Mouse (Mus musculus): ENCODE measurements around the gene Ttll2. TPM values are rescaled to one million over a fixed set of nuclear protein-coding genes. Genes with fewer than 3 reads are reported as not detected.
"Not testable (repeated sequence)": the region's sequence is repeated elsewhere in the genome, so short reads cannot be mapped to it uniquely, and the experiment has no call there.

Gene Ttll2
- polyA plus RNA-seq (2016; fragmentation: Nextera tagmentation; extraction: Ambion mirVana): not detected in 2 replicates

- not testable (repeated sequence) for H3K4me3 ChIP-seq; ATAC-seq; H3K4me2 ChIP-seq; H3K9ac ChIP-seq; H3K27ac ChIP-seq; H3K4me1 ChIP-seq; H3K27me3 ChIP-seq (replicated peaks); H3K36me3 ChIP-seq; H3K9me3 ChIP-seq (replicated peaks)
- 47% methylated on average over 1 of the region's 1 CpGs for WGBS (ENCODE audit: insufficient replicate concordance)
These were observed at the start of gene Ttll2 for GRCm38 (mm10) chr17:7352596-7352995. Ttll2 (minus strand) TSS chr17:7352696.

GRCm38 (mm10) chr17:7399770-7400169, 47.3 kb upstream of the Ttll2 start:
- H3K36me3 ChIP-seq; H3K4me1 ChIP-seq; H3K9ac ChIP-seq; H3K4me3 ChIP-seq; H3K27me3 ChIP-seq (replicated peaks); H3K9me3 ChIP-seq (replicated peaks); H3K4me2 ChIP-seq; H3K27ac ChIP-seq; ATAC-seq: not testable (repeated sequence)
- WGBS (ENCODE audit: insufficient replicate concordance): 77% methylated on average over 6 of the region's 6 CpGs

GRCm38 (mm10) chr17:7398198-7398847, 45.8 kb upstream of the Ttll2 start:
- not testable (repeated sequence) for ATAC-seq; H3K9ac ChIP-seq; H3K9me3 ChIP-seq (replicated peaks); H3K4me3 ChIP-seq; H3K27ac ChIP-seq; H3K27me3 ChIP-seq (replicated peaks); H3K4me2 ChIP-seq; H3K36me3 ChIP-seq; H3K4me1 ChIP-seq
- WGBS (ENCODE audit: insufficient replicate concordance): 48% methylated on average over 6 of the region's 6 CpGs

- H3K4me2 ChIP-seq; H3K36me3 ChIP-seq; ATAC-seq; H3K4me3 ChIP-seq; H3K9ac ChIP-seq; H3K4me1 ChIP-seq; H3K27me3 ChIP-seq (replicated peaks); H3K9me3 ChIP-seq (replicated peaks); H3K27ac ChIP-seq: not testable (repeated sequence)
- 85% methylated on average over 13 of the region's 13 CpGs for WGBS (ENCODE audit: insufficient replicate concordance)
These were observed 44.6 kb upstream of the Ttll2 start for GRCm38 (mm10) chr17:7397079-7397478.

GRCm38 (mm10) chr17:7396288-7396687, 43.8 kb upstream of the Ttll2 start:
- not testable (repeated sequence) for H3K27ac ChIP-seq; H3K9me3 ChIP-seq (replicated peaks); H3K9ac ChIP-seq; H3K36me3 ChIP-seq; ATAC-seq; H3K4me1 ChIP-seq; H3K27me3 ChIP-seq (replicated peaks); H3K4me2 ChIP-seq; H3K4me3 ChIP-seq
- WGBS (ENCODE audit: insufficient replicate concordance): no CpG with 5 or more reads among the region's 2 CpGs

- H3K36me3 ChIP-seq; H3K4me2 ChIP-seq; H3K4me1 ChIP-seq; H3K9ac ChIP-seq; ATAC-seq; H3K9me3 ChIP-seq (replicated peaks); H3K4me3 ChIP-seq; H3K27ac ChIP-seq; H3K27me3 ChIP-seq (replicated peaks): not testable (repeated sequence)
- WGBS (ENCODE audit: insufficient replicate concordance): 72% methylated on average over 8 of the region's 8 CpGs
These were observed 43.2 kb upstream of the Ttll2 start for GRCm38 (mm10) chr17:7395671-7396070.

- H3K4me3 ChIP-seq; H3K4me2 ChIP-seq; H3K9me3 ChIP-seq (replicated peaks); ATAC-seq; H3K27me3 ChIP-seq (replicated peaks); H3K4me1 ChIP-seq; H3K27ac ChIP-seq; H3K36me3 ChIP-seq; H3K9ac ChIP-seq: not testable (repeated sequence)
- WGBS (ENCODE audit: insufficient replicate concordance): 73% methylated on average over 7 of the region's 7 CpGs
These were observed 42.6 kb upstream of the Ttll2 start for GRCm38 (mm10) chr17:7395116-7395515.

- 58% methylated on average over 7 of the region's 7 CpGs for WGBS (ENCODE audit: insufficient replicate concordance)
- H3K27me3 ChIP-seq (replicated peaks); H3K36me3 ChIP-seq; H3K9ac ChIP-seq; ATAC-seq; H3K4me2 ChIP-seq; H3K4me1 ChIP-seq; H3K4me3 ChIP-seq; H3K27ac ChIP-seq; H3K9me3 ChIP-seq (replicated peaks): not testable (repeated sequence)
These were observed 37.4 kb upstream of the Ttll2 start for GRCm38 (mm10) chr17:7389898-7390297.

- H3K9me3 ChIP-seq (replicated peaks); H3K4me1 ChIP-seq; H3K36me3 ChIP-seq; ATAC-seq; H3K27ac ChIP-seq; H3K27me3 ChIP-seq (replicated peaks); H3K4me2 ChIP-seq; H3K9ac ChIP-seq; H3K4me3 ChIP-seq: not testable (repeated sequence)
- WGBS (ENCODE audit: insufficient replicate concordance): 58% methylated on average over 7 of the region's 8 CpGs
These were observed 36.5 kb upstream of the Ttll2 start for GRCm38 (mm10) chr17:7388958-7389356.

GRCm38 (mm10) chr17:7388341-7388957, 36.0 kb upstream of the Ttll2 start:
- not testable (repeated sequence) for H3K9me3 ChIP-seq (replicated peaks); H3K4me1 ChIP-seq; H3K27ac ChIP-seq; H3K4me3 ChIP-seq; H3K27me3 ChIP-seq (replicated peaks); H3K4me2 ChIP-seq; ATAC-seq; H3K36me3 ChIP-seq; H3K9ac ChIP-seq
- WGBS (ENCODE audit: insufficient replicate concordance): no CpG with 5 or more reads among the region's 2 CpGs

GRCm38 (mm10) chr17:7386016-7386415, 33.5 kb upstream of the Ttll2 start:
- 58% methylated on average over 7 of the region's 8 CpGs for WGBS (ENCODE audit: insufficient replicate concordance)
- H3K9me3 ChIP-seq (replicated peaks); H3K27me3 ChIP-seq (replicated peaks); H3K4me3 ChIP-seq; H3K4me2 ChIP-seq; H3K27ac ChIP-seq; H3K9ac ChIP-seq; ATAC-seq; H3K4me1 ChIP-seq; H3K36me3 ChIP-seq: not testable (repeated sequence)

- H3K4me1 ChIP-seq; H3K27ac ChIP-seq; H3K4me3 ChIP-seq; H3K4me2 ChIP-seq; H3K9me3 ChIP-seq (replicated peaks); H3K27me3 ChIP-seq (replicated peaks); H3K36me3 ChIP-seq; H3K9ac ChIP-seq; ATAC-seq: not testable (repeated sequence)
- whole genome bisulfite sequencing (ENCODE audit: insufficient replicate concordance): 61% methylated on average over 3 of the region's 3 CpGs
These were observed 32.9 kb upstream of the Ttll2 start, which contains the start of gene Unc93a2 for GRCm38 (mm10) chr17:7385364-7385763. Unc93a2 (minus strand) TSS chr17:7385464.
